Mouse (Mus musculus): ENCODE results near the gene Ikzf2. TPM values are rescaled to one million over a fixed set of nuclear protein-coding genes. Genes with fewer than 3 reads are reported as not detected.

Gene Ikzf2
- polyA plus RNA-seq, 1 experiment = 0.19 TPM

- Histone ChIP-seq H3K27me3 (ENCODE audit: control insufficient read depth, insufficient read depth, low read length) (no peaks in the 10 kb centered on the region), H3K36me3 (ENCODE audit: control insufficient read depth, insufficient read depth, low read length) (no peaks in the 10 kb centered on the region), H3K4me1 (ENCODE audit: control insufficient read depth, insufficient read depth, low read length) (no peaks in the 10 kb centered on the region), H3K27ac (ENCODE audit: control insufficient read depth, insufficient read depth, low read depth, low read length) (no peak overlapping the region), H3K4me3 (ENCODE audit: control insufficient read depth, low read depth, low read length) (no peak overlapping the region)
- TF ChIP-seq POLR2A (IDR thresholded peaks at IDR 0.05; ENCODE audit: control insufficient read depth, low read depth, low read length) (no peak), CTCF (IDR thresholded peaks at IDR 0.05; ENCODE audit: control insufficient read depth, insufficient read depth, insufficient replicate concordance, low read depth, low read length) (no peak)
Observed at GRCm38 (mm10) chr1:69549987-69550386, 137.1 kb downstream of the Ikzf2 start.

GRCm38 (mm10) chr1:69545885-69546253, 141.2 kb downstream of the Ikzf2 start:
- Histone ChIP-seq H3K36me3 (ENCODE audit: control insufficient read depth, insufficient read depth, low read length) (no peaks in the 10 kb centered on the region), H3K4me1 (ENCODE audit: control insufficient read depth, insufficient read depth, low read length) (no peaks in the 10 kb centered on the region), H3K4me3 (ENCODE audit: control insufficient read depth, low read depth, low read length) (no peak overlapping the region), H3K27me3 (ENCODE audit: control insufficient read depth, insufficient read depth, low read length) (no peaks in the 10 kb centered on the region), H3K27ac (ENCODE audit: control insufficient read depth, insufficient read depth, low read depth, low read length) (no peak overlapping the region)
- TF ChIP-seq CTCF (IDR thresholded peaks at IDR 0.05; ENCODE audit: control insufficient read depth, insufficient read depth, insufficient replicate concordance, low read depth, low read length) = no peak
- no peak for TF ChIP-seq POLR2A (IDR thresholded peaks at IDR 0.05; ENCODE audit: control insufficient read depth, low read depth, low read length)

- Histone ChIP-seq H3K4me1 (ENCODE audit: control insufficient read depth, insufficient read depth, low read length) (no peaks in the 10 kb centered on the region), H3K27me3 (ENCODE audit: control insufficient read depth, insufficient read depth, low read length) (no peaks in the 10 kb centered on the region), H3K36me3 (ENCODE audit: control insufficient read depth, insufficient read depth, low read length) (no peaks in the 10 kb centered on the region), H3K27ac (ENCODE audit: control insufficient read depth, insufficient read depth, low read depth, low read length) (no peak overlapping the region), H3K4me3 (ENCODE audit: control insufficient read depth, low read depth, low read length) (no peak overlapping the region)
- no peak for TF ChIP-seq CTCF (IDR thresholded peaks at IDR 0.05; ENCODE audit: control insufficient read depth, insufficient read depth, insufficient replicate concordance, low read depth, low read length)
- no peak for TF ChIP-seq POLR2A (IDR thresholded peaks at IDR 0.05; ENCODE audit: control insufficient read depth, low read depth, low read length)
Observed at GRCm38 (mm10) chr1:69545217-69545884, 141.7 kb downstream of the Ikzf2 start.

- Histone ChIP-seq H3K27me3 (ENCODE audit: control insufficient read depth, insufficient read depth, low read length) (no peaks in the 10 kb centered on the region), H3K36me3 (ENCODE audit: control insufficient read depth, insufficient read depth, low read length) (no peaks in the 10 kb centered on the region), H3K4me3 (ENCODE audit: control insufficient read depth, low read depth, low read length) (no peak overlapping the region), H3K4me1 (ENCODE audit: control insufficient read depth, insufficient read depth, low read length) (no peaks in the 10 kb centered on the region), H3K27ac (ENCODE audit: control insufficient read depth, insufficient read depth, low read depth, low read length) (no peak overlapping the region)
- TF ChIP-seq POLR2A (IDR thresholded peaks at IDR 0.05; ENCODE audit: control insufficient read depth, low read depth, low read length) (no peak), CTCF (IDR thresholded peaks at IDR 0.05; ENCODE audit: control insufficient read depth, insufficient read depth, insufficient replicate concordance, low read depth, low read length) (no peak)
Observed at GRCm38 (mm10) chr1:69543774-69544597, 143.1 kb downstream of the Ikzf2 start.

DNA sequence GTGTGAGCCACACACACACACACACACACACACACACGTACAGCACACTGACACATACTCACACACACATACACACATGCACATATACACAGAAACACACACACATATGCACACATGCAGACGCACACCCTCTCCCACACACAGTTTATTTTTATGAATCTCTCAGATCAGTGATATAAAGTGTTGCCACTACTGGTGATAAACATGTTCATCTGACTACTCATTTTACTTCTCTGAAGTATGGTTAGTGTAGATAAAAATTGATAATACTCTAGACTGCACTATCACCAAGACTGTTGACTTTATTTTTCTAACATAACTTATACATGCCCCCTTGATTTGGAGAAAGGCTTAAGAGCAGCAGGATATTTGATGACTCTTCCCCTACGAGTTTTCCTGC, 144.5 kb downstream of the Ikzf2 start:
- Histone ChIP-seq H3K36me3 (ENCODE audit: control insufficient read depth, insufficient read depth, low read length) (no peaks in the 10 kb centered on the region), H3K27me3 (ENCODE audit: control insufficient read depth, insufficient read depth, low read length) (no peaks in the 10 kb centered on the region), H3K4me1 (ENCODE audit: control insufficient read depth, insufficient read depth, low read length) (no peaks in the 10 kb centered on the region), H3K27ac (ENCODE audit: control insufficient read depth, insufficient read depth, low read depth, low read length) (no peak overlapping the region), H3K4me3 (ENCODE audit: control insufficient read depth, low read depth, low read length) (no peak overlapping the region)
- no peak for TF ChIP-seq CTCF (IDR thresholded peaks at IDR 0.05; ENCODE audit: control insufficient read depth, insufficient read depth, insufficient replicate concordance, low read depth, low read length)
- TF ChIP-seq POLR2A (IDR thresholded peaks at IDR 0.05; ENCODE audit: control insufficient read depth, low read depth, low read length) = no peak

- Histone ChIP-seq H3K27ac (ENCODE audit: control insufficient read depth, insufficient read depth, low read depth, low read length) (no peak overlapping the region), H3K4me1 (ENCODE audit: control insufficient read depth, insufficient read depth, low read length) (no peaks in the 10 kb centered on the region), H3K27me3 (ENCODE audit: control insufficient read depth, insufficient read depth, low read length) (no peaks in the 10 kb centered on the region), H3K36me3 (ENCODE audit: control insufficient read depth, insufficient read depth, low read length) (no peaks in the 10 kb centered on the region), H3K4me3 (ENCODE audit: control insufficient read depth, low read depth, low read length) (no peak overlapping the region)
- TF ChIP-seq POLR2A (IDR thresholded peaks at IDR 0.05; ENCODE audit: control insufficient read depth, low read depth, low read length) (no peak), CTCF (IDR thresholded peaks at IDR 0.05; ENCODE audit: control insufficient read depth, insufficient read depth, insufficient replicate concordance, low read depth, low read length) (no peak)
Observed at GRCm38 (mm10) chr1:69538663-69539062, 148.4 kb downstream of the Ikzf2 start.

- Histone ChIP-seq H3K4me1 (ENCODE audit: control insufficient read depth, insufficient read depth, low read length) (no peaks in the 10 kb centered on the region), H3K27me3 (ENCODE audit: control insufficient read depth, insufficient read depth, low read length) (no peaks in the 10 kb centered on the region), H3K27ac (ENCODE audit: control insufficient read depth, insufficient read depth, low read depth, low read length) (no peak overlapping the region), H3K36me3 (ENCODE audit: control insufficient read depth, insufficient read depth, low read length) (no peaks in the 10 kb centered on the region), H3K4me3 (ENCODE audit: control insufficient read depth, low read depth, low read length) (no peak overlapping the region)
- TF ChIP-seq POLR2A (IDR thresholded peaks at IDR 0.05; ENCODE audit: control insufficient read depth, low read depth, low read length) = no peak
- no peak for TF ChIP-seq CTCF (IDR thresholded peaks at IDR 0.05; ENCODE audit: control insufficient read depth, insufficient read depth, insufficient replicate concordance, low read depth, low read length)
Observed at GRCm38 (mm10) chr1:69537619-69538018, 149.4 kb downstream of the Ikzf2 start.
